Mouse (Mus musculus) erythroblast, embryonic 14.5 days (primary cell): ENCODE data around the gene Nmb.

ENCODE experiments used
- GATA1 ChIP-seq: IDR thresholded peaks from 2 replicates; pipeline ENCODE4 v1.6.1; 2012; ENCODE audit warnings: low read length, inconsistent platforms, mixed read lengths
- TAL1 ChIP-seq: IDR thresholded peaks from 3 replicates; pipeline ENCODE4 v1.6.1; 2012; ENCODE audit warnings: low read length, inconsistent platforms, mixed read lengths

DNA sequence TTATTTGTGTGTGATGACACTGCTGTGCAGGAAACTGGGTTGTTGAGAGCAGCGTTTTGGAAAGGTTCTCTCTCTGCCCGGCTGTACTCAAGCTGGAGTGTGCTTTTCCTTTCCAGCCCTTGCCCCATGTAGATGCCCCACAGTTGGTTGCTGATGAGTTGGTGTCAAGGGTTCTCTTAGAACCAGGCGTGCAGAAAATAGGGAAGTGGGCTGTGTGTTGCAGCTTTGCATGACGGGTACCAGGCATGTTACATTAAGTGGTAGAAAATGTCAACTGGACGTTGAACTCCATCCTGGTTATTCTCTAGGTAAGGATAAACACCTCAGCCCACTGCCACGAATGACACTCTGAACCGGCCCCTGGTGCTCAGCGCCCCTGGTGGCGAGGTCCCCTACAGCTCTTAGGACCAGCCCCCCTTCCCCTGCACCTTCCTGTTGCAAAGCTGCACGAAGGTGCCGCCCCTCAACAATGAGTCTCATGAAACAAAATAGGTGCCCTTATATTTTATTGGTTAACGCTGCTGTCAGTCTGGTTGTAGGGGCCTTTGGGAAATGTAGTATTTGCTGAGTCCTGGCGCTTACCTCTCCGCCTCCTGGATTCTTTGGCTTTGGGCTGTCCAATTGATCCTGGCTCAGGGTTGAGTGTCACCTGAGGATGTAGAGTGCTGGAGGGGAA is 21.9 kb downstream of the Nmb start:
- TF ChIP-seq GATA1: no peak
- no peak for TF ChIP-seq TAL1
